Mouse (Mus musculus): Measurements from ENCODE around the gene Col9a1. TPM values are rescaled to one million over a fixed set of nuclear protein-coding genes. Genes with fewer than 3 reads are reported as not detected.

Gene Col9a1
- polyA plus RNA-seq, 1 experiment: not detected

- H3K4me3 ChIP-seq (replicated peaks; ENCODE audit: control insufficient read depth, low read depth, low read length): no peak overlapping the region
- 4% methylated on average over 4 of the region's 4 CpGs for whole genome bisulfite sequencing
- no peaks in the 10 kb centered on the region for H3K4me1 ChIP-seq (ENCODE audit: control insufficient read depth, insufficient read depth, low read length)
- TF ChIP-seq CTCF (IDR thresholded peaks at IDR 0.05; ENCODE audit: control insufficient read depth, insufficient read depth, low read length) (no peak), POLR2A (IDR thresholded peaks at IDR 0.05; ENCODE audit: borderline replicate concordance, control insufficient read depth, low read depth, low read length) (no peak)
- no peak overlapping the region for H3K27ac ChIP-seq (ENCODE audit: control insufficient read depth, insufficient read depth, low read depth, low read length, poor library complexity)
Measured at GRCm38 (mm10) chr1:24171205-24171866, 6.1 kb upstream of the Col9a1 start.

DNA sequence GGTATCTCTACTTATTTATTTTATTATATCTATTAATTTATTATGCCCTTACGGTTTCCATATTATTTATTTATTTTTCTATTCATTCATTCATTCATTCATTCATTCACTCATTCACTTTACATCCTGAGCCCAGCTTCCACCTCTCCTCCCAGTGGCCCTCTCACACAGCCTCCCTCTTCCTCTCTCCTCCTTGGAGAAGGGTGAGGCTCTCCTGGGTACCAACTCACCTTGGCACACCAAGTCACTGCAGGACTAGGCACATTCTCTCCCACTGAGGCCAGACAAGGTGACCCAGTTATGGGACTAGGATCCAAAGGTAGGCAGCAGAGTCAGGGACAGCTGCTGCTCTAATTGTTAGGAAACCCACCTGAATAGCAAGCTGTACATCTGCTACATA is 5.5 kb upstream of the Col9a1 start:
- WGBS: 45% methylated on average over 1 of the region's 1 CpGs
- TF ChIP-seq CTCF (IDR thresholded peaks at IDR 0.05; ENCODE audit: control insufficient read depth, insufficient read depth, low read length) (no peak), POLR2A (IDR thresholded peaks at IDR 0.05; ENCODE audit: borderline replicate concordance, control insufficient read depth, low read depth, low read length) (no peak)
- H3K4me1 ChIP-seq (ENCODE audit: control insufficient read depth, insufficient read depth, low read length): no peaks in the 10 kb centered on the region
- H3K4me3 ChIP-seq (replicated peaks; ENCODE audit: control insufficient read depth, low read depth, low read length): no peak overlapping the region
- H3K27ac ChIP-seq (ENCODE audit: control insufficient read depth, insufficient read depth, low read depth, low read length, poor library complexity): no peak overlapping the region

- no peak overlapping the region for H3K4me3 ChIP-seq (replicated peaks; ENCODE audit: control insufficient read depth, low read depth, low read length)
- no peak overlapping the region for H3K27ac ChIP-seq (ENCODE audit: control insufficient read depth, insufficient read depth, low read depth, low read length, poor library complexity)
- no peak for TF ChIP-seq CTCF (IDR thresholded peaks at IDR 0.05; ENCODE audit: control insufficient read depth, insufficient read depth, low read length)
- TF ChIP-seq POLR2A (IDR thresholded peaks at IDR 0.05; ENCODE audit: borderline replicate concordance, control insufficient read depth, low read depth, low read length): no peak
- no peaks in the 10 kb centered on the region for H3K4me1 ChIP-seq (ENCODE audit: control insufficient read depth, insufficient read depth, low read length)
- 66% methylated on average over 3 of the region's 3 CpGs for WGBS
Measured at GRCm38 (mm10) chr1:24172656-24173055, 4.8 kb upstream of the Col9a1 start.

DNA sequence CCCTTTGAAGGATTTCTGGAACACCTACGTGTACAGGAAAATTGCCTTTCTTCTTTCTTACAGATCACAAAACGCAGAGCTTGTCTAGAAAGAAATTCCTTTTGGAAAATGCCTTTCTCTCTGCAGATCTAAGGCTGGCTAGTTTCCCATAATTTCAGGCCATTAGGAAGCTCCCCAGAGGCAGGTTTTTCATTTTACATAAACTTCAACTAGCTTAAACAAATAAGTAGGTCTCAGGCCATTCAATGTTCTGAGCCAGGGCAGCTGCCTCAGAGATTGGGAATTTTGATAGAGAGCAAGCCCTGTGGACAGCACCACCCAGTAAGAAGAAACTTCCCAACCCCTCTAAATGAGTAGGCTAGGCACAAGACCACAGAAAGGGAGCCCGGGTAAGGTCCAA is 1.6 kb upstream of the Col9a1 start:
- Histone ChIP-seq H3K4me1 (ENCODE audit: control insufficient read depth, insufficient read depth, low read length) (no peaks in the 10 kb centered on the region), H3K27ac (ENCODE audit: control insufficient read depth, insufficient read depth, low read depth, low read length, poor library complexity) (no peak overlapping the region), H3K4me3 (replicated peaks; ENCODE audit: control insufficient read depth, low read depth, low read length) (no peak overlapping the region)
- no peak for TF ChIP-seq POLR2A (IDR thresholded peaks at IDR 0.05; ENCODE audit: borderline replicate concordance, control insufficient read depth, low read depth, low read length)
- TF ChIP-seq CTCF (IDR thresholded peaks at IDR 0.05; ENCODE audit: control insufficient read depth, insufficient read depth, low read length): no peak
- WGBS: 67% methylated on average over 3 of the region's 3 CpGs

DNA sequence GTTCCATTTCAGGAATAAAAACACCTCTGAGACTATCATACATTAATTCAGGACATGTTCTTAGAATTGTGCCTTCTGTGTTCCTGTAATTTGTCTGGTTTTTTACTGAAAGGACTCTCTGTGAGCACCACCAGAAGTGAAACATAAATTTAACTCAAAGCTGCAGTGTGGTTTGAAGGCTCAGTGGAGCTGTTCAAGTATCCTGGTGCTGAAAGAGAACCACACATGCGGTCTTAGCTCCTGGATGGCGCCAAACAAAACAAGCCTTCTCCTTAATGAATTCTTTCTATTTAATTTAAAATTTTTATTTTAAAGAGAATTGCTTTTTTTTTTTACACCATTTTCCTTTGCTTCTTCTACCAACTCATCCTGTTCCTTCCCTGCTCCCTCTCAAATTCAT is 2.4 kb downstream of the Col9a1 start:
- WGBS: 58% methylated on average over 2 of the region's 2 CpGs
- TF ChIP-seq POLR2A (IDR thresholded peaks at IDR 0.05; ENCODE audit: borderline replicate concordance, control insufficient read depth, low read depth, low read length): no peak
- no peak for TF ChIP-seq CTCF (IDR thresholded peaks at IDR 0.05; ENCODE audit: control insufficient read depth, insufficient read depth, low read length)
- Histone ChIP-seq H3K27ac (ENCODE audit: control insufficient read depth, insufficient read depth, low read depth, low read length, poor library complexity) (no peak overlapping the region), H3K4me3 (replicated peaks; ENCODE audit: control insufficient read depth, low read depth, low read length) (no peak overlapping the region), H3K4me1 (ENCODE audit: control insufficient read depth, insufficient read depth, low read length) (no peaks in the 10 kb centered on the region)

- 77% methylated on average over 11 of the region's 11 CpGs for WGBS
- Histone ChIP-seq H3K4me1 (ENCODE audit: control insufficient read depth, insufficient read depth, low read length) (no peaks in the 10 kb centered on the region), H3K27ac (ENCODE audit: control insufficient read depth, insufficient read depth, low read depth, low read length, poor library complexity) (no peak overlapping the region), H3K4me3 (replicated peaks; ENCODE audit: control insufficient read depth, low read depth, low read length) (no peak overlapping the region)
- TF ChIP-seq POLR2A (IDR thresholded peaks at IDR 0.05; ENCODE audit: borderline replicate concordance, control insufficient read depth, low read depth, low read length) (no peak), CTCF (IDR thresholded peaks at IDR 0.05; ENCODE audit: control insufficient read depth, insufficient read depth, low read length) (no peak)
Measured at GRCm38 (mm10) chr1:24184981-24185380, 7.6 kb downstream of the Col9a1 start.

DNA sequence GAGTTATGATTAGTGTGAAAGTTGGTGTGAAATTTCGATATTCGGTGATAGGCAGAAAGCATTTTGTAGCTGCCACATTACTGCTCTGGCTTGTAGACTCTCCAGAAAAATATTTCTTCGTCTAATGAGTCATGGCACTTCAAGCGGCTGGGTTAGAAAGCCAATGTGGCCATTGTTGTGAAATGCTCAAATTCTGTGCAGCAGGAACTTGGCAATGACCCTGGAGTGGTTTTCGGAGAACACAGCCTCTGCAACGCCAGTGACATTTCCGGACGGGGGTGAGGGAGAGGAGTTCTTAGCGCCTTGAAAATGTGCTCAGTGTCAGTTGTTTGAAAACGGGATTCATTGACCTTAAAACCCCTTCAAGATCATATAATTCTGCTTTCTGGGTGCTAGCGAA is 9.6 kb downstream of the Col9a1 start:
- 74% methylated on average over 11 of the region's 11 CpGs for WGBS
- TF ChIP-seq CTCF (IDR thresholded peaks at IDR 0.05; ENCODE audit: control insufficient read depth, insufficient read depth, low read length) (no peak), POLR2A (IDR thresholded peaks at IDR 0.05; ENCODE audit: borderline replicate concordance, control insufficient read depth, low read depth, low read length) (no peak)
- no peak overlapping the region for H3K27ac ChIP-seq (ENCODE audit: control insufficient read depth, insufficient read depth, low read depth, low read length, poor library complexity)
- H3K4me3 ChIP-seq (replicated peaks; ENCODE audit: control insufficient read depth, low read depth, low read length): no peak overlapping the region
- no peaks in the 10 kb centered on the region for H3K4me1 ChIP-seq (ENCODE audit: control insufficient read depth, insufficient read depth, low read length)

DNA sequence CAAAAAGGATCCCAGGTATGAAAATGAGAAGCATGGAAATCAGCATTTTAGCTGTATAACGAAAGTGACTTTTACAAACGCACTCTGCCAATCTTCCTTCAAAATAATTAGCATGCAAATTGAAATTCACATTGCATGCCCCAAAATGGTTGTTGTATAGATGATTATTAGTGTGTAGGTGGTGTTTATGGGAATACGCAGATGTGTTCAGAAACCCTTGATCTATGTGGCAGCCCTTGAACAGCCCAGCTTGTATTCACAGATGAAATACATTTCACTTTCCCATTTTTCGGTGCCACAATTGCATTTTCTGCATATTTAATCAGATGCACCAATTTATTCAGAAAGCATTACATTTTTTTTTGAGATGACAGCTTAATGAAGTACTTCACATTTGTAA is 14.3 kb downstream of the Col9a1 start:
- H3K27ac ChIP-seq (ENCODE audit: control insufficient read depth, insufficient read depth, low read depth, low read length, poor library complexity): no peak overlapping the region
- no peaks in the 10 kb centered on the region for H3K4me1 ChIP-seq (ENCODE audit: control insufficient read depth, insufficient read depth, low read length)
- TF ChIP-seq POLR2A (IDR thresholded peaks at IDR 0.05; ENCODE audit: borderline replicate concordance, control insufficient read depth, low read depth, low read length): no peak
- no peak for TF ChIP-seq CTCF (IDR thresholded peaks at IDR 0.05; ENCODE audit: control insufficient read depth, insufficient read depth, low read length)
- H3K4me3 ChIP-seq (replicated peaks; ENCODE audit: control insufficient read depth, low read depth, low read length): no peak overlapping the region
- WGBS: 77% methylated on average over 4 of the region's 4 CpGs

- Histone ChIP-seq H3K4me1 (ENCODE audit: control insufficient read depth, insufficient read depth, low read length) (no peaks in the 10 kb centered on the region), H3K27ac (ENCODE audit: control insufficient read depth, insufficient read depth, low read depth, low read length, poor library complexity) (no peak overlapping the region), H3K4me3 (replicated peaks; ENCODE audit: control insufficient read depth, low read depth, low read length) (no peak overlapping the region)
- 44% methylated on average over 4 of the region's 4 CpGs for WGBS
- TF ChIP-seq POLR2A (IDR thresholded peaks at IDR 0.05; ENCODE audit: borderline replicate concordance, control insufficient read depth, low read depth, low read length) (no peak), CTCF (IDR thresholded peaks at IDR 0.05; ENCODE audit: control insufficient read depth, insufficient read depth, low read length) (no peak)
Measured at GRCm38 (mm10) chr1:24194111-24194510, 16.7 kb downstream of the Col9a1 start.
